Mouse (Mus musculus): Measurements from ENCODE around the gene Olfr837. TPM values are rescaled to one million over a fixed set of nuclear protein-coding genes. Genes with fewer than 3 reads are reported as not detected.
"Not testable (repeated sequence)": the region's sequence is repeated elsewhere in the genome, so short reads cannot be mapped to it uniquely, and the experiment has no call there.

Gene Olfr837
- not detected in 2 replicates for polyA plus RNA-seq (2016; fragmentation: Nextera tagmentation; extraction: Ambion mirVana)

DNA sequence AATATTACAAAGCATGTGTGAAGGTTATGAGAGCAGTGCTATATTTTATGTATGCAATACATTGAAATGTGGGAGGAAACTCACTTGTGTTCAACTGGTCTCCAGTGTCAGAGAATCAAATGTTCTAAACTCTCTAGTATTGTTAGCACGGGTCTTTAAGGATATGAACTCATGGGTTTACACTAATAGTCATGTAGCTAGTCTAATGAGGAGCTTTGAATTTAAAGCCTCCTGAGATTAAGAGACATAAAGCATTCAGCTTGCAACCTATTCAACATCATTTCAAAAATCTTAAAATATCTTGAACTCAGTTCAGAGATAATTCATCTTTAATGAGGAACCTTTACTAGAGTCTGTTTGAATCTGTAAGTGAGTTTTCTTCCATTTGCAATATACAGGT lies at the start of gene Olfr837:
Olfr837 (plus strand) TSS at position 301 of the 400 bp plus-strand sequence.
- H3K27me3 ChIP-seq (ENCODE audit: insufficient read depth, poor library complexity, severe bottlenecking) = no peaks in the 10 kb centered on the region
- H3K9me3 ChIP-seq = no peaks in the 10 kb centered on the region
- H3K4me1 ChIP-seq = no peaks in the 10 kb centered on the region
- 72% methylated on average over 1 of the region's 1 CpGs for WGBS
- H3K36me3 ChIP-seq = no peaks in the 10 kb centered on the region
- H3K27ac ChIP-seq = no peak within 1 kb of the TSS
- no peak within 1 kb of the TSS for H3K4me3 ChIP-seq
- no peak for DNase-seq (ENCODE audit: low spot score)

DNA sequence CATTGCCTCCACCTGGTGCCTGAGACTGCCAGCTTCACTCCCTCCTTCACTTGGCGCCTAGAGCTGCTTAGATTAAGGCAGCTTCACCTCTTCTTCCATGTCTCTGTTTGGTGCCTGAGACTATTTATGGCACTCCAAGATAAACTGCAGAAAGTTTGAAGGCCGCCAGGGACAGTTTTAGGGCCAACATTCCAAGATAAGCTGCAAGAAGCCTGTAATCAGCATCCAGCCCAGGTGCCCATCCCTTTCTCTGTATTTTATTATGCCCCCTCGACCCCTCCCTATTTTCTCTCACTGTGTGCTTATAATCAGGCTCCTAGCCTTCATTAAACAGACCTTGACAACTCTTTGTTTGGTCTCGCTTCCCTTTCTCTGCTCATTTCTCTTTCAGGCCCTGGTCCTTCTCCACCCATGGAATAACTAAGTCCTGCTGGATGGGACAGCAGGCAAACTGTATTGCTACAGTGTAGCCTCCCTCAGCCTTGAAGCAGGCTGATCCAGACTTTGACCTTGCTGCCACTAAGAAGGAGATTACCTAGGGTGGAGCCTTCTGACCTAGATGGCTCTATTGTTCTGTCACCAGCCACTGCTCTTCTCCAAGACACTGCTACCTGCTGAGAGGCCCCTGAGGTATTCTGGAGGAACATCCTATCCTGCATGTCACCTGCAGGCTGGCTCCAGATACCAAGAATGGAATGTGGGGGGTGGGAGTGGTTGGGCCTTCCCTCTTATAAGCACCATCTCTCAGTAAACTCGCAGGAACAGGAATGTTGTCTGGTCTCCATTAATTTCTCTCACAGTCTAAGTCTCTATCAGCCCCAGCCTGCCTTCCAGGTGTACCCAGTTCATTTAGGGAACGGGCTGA lies 43.0 kb upstream of the Olfr837 start:
- H3K9me3 ChIP-seq, H3K36me3 ChIP-seq: not testable (repeated sequence)
- WGBS = 40% methylated on average over 6 of the region's 6 CpGs

DNA sequence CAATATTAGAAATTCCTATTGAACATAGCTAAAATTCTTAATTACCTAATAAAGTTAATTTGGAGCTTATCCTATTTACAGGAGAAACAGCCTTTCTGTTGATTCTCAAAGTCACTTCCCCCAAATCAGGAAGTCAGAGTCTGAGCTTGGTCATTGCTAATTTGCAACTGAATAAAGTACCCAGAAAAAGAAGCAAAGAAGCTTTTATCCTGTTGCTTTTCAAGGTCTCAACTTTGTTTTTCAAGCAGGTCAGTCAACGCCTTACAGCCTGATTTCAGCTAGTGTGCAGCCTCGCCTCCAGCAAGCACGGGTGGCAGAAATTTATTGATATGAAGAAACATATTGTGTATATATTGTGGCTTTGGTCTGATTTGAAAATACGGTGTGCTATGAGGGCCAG lies 38.8 kb upstream of the Olfr837 start:
- WGBS = 90% methylated on average over 4 of the region's 4 CpGs

More for the DNA sequence above, 43.0 kb upstream of the Olfr837 start:
- DNase-seq (ENCODE audit: low spot score); H3K27ac ChIP-seq; H3K4me3 ChIP-seq; H3K4me1 ChIP-seq; H3K27me3 ChIP-seq (ENCODE audit: insufficient read depth, poor library complexity, severe bottlenecking): not testable (repeated sequence)

DNA sequence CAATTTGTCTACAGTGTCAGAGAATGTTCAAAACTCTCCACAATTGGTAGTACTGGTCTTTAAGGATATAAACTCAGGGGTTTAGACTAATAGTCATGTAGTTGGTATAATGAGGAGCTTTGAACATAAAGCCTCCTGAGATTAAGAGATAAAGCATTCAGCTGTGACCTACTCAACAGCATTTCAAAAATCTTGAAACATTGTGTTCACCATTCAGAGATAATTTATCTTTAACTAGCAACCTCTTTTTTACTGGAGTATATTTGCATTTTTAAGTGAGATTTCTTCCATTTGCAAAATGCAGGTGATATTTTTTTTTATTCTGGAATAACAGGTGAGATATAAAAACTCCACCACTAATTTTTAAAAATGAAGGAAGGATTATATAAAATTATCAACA lies 16.0 kb upstream of the Olfr837 start, which contains the start of gene Olfr836:
Olfr836 (plus strand) TSS at position 301 of the 400 bp plus-strand sequence.
- no peaks in the 10 kb centered on the region for H3K36me3 ChIP-seq
- no peak within 1 kb of the TSS for H3K27ac ChIP-seq
- no peak for DNase-seq (ENCODE audit: low spot score)
- no peaks in the 10 kb centered on the region for H3K4me1 ChIP-seq
- H3K4me3 ChIP-seq = no peak within 1 kb of the TSS
- no peaks in the 10 kb centered on the region for H3K27me3 ChIP-seq (ENCODE audit: insufficient read depth, poor library complexity, severe bottlenecking)
- H3K9me3 ChIP-seq = no peaks in the 10 kb centered on the region

More for the DNA sequence above, 38.8 kb upstream of the Olfr837 start:
- Histone ChIP-seq H3K27ac (no peak overlapping the region), H3K4me1 (0 out of 2 replicates have a peak, but pooled peaks cover 4% of the 10 kb centered on the region), H3K9me3 (peaks cover 3% of the 10 kb centered on the region; the same call in 1 of the 2 replicates), H3K36me3 (no peaks in the 10 kb centered on the region), H3K27me3 (ENCODE audit: insufficient read depth, poor library complexity, severe bottlenecking) (no peaks in the 10 kb centered on the region), H3K4me3 (no peak overlapping the region)
- no peak for DNase-seq (ENCODE audit: low spot score)

DNA sequence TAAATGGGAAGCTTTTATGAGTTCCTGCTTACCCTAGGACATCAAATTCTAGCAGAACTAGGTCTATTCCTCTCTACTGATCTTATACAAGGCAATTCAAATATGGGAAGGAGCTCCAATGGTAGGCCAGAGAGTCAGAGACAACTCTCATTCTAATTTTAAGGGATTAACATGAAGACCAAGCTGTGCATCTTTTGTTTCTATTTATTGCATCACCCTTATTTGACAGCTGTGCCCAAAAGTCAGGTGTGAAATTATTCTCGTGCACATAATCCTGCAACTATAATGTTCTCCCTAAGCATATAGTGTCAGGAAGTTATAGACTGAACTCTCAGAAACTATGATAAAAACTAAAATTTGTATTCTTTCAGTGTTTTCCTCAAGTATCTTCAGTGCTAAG lies 41.1 kb downstream of the Olfr837 start, which contains the start of gene Olfr839-ps1:
Olfr839-ps1 (minus strand) TSS at position 101 of the 400 bp plus-strand sequence.
- H3K4me3 ChIP-seq = no peak within 1 kb of the TSS
- WGBS = 67% methylated on average over 1 of the region's 1 CpGs
- no peaks in the 10 kb centered on the region for H3K4me1 ChIP-seq
- no peak for DNase-seq (ENCODE audit: low spot score)
- no peaks in the 10 kb centered on the region for H3K9me3 ChIP-seq
- no peak within 1 kb of the TSS for H3K27ac ChIP-seq
- H3K27me3 ChIP-seq (ENCODE audit: insufficient read depth, poor library complexity, severe bottlenecking) = no peaks in the 10 kb centered on the region
- H3K36me3 ChIP-seq = no peaks in the 10 kb centered on the region

Other genes starting within 250 kb of the Olfr837 start
- gene Olfr832, start 199.2 kb upstream of the Olfr837 start, polyA plus RNA-seq (2016; fragmentation: Nextera tagmentation; extraction: Ambion mirVana) = not detected in 2 replicates
- gene Olfr834, start 148.3 kb upstream of the Olfr837 start, polyA plus RNA-seq (2016; fragmentation: Nextera tagmentation; extraction: Ambion mirVana) = not detected in 2 replicates
- not detected in 2 replicates for gene Olfr835, start 103.6 kb upstream of the Olfr837 start, polyA plus RNA-seq (2016; fragmentation: Nextera tagmentation; extraction: Ambion mirVana)
- gene Olfr836, start 15.9 kb upstream of the Olfr837 start, polyA plus RNA-seq (2016; fragmentation: Nextera tagmentation; extraction: Ambion mirVana) = not detected in 2 replicates
- gene Olfr839-ps1, start 41.0 kb downstream of the Olfr837 start, polyA plus RNA-seq (2016; fragmentation: Nextera tagmentation; extraction: Ambion mirVana) = not detected in 2 replicates
- not detected in 2 replicates for gene Olfr843, start 115.7 kb downstream of the Olfr837 start, polyA plus RNA-seq (2016; fragmentation: Nextera tagmentation; extraction: Ambion mirVana)
- gene Olfr844, start 180.0 kb downstream of the Olfr837 start, polyA plus RNA-seq (2016; fragmentation: Nextera tagmentation; extraction: Ambion mirVana) = not detected in 2 replicates
- gene Olfr845, start 200.1 kb downstream of the Olfr837 start, polyA plus RNA-seq (2016; fragmentation: Nextera tagmentation; extraction: Ambion mirVana) = not detected in 2 replicates
- gene Olfr846, start 227.7 kb downstream of the Olfr837 start, polyA plus RNA-seq (2016; fragmentation: Nextera tagmentation; extraction: Ambion mirVana) = not detected in 2 replicates
- not detected in 2 replicates for gene Olfr847, start 242.4 kb downstream of the Olfr837 start, polyA plus RNA-seq (2016; fragmentation: Nextera tagmentation; extraction: Ambion mirVana)

All from heart, embryonic 10.5 days (tissue).